Mouse (Mus musculus) CH12.LX (cell line): ENCODE data around the gene Atp13a2. TPM values are rescaled to one million over a fixed set of nuclear protein-coding genes. Genes with fewer than 3 reads are reported as not detected.

Source experiments
- DNase-seq: peaks from one replicate; pipeline ENCODE4 v3.0.0-alpha.2; 2013; ENCODE audit errors: extremely low read depth
- H3K27ac ChIP-seq: 2 replicates; pipeline ENCODE4 v1.5.1; 2012; ENCODE audit warnings: low read depth, mild to moderate bottlenecking, control low read depth, moderate library complexity; ENCODE audit not compliant: insufficient read depth
- H3K27me3 ChIP-seq: replicated peaks from 2 replicates; pipeline ENCODE3; 2012; ENCODE audit warnings: inconsistent platforms
- H3K36me3 ChIP-seq, 2 experiments: replicated peaks in 1 of 2; 2 replicates each; pipeline versions ENCODE3 to v1.6.1; 2012; ENCODE audit warnings: inconsistent platforms in 1 of 2, low read length in 1 of 2, mild to moderate bottlenecking in 1 of 2, mixed read lengths in 1 of 2, moderate library complexity in 1 of 2; ENCODE audit not compliant: control insufficient read depth in 1 of 2, insufficient read depth in 1 of 2
- H3K4me1 ChIP-seq, 2 experiments: 2 replicates each; pipeline ENCODE4 v1.6.1; 2012; ENCODE audit warnings: inconsistent platforms in 1 of 2, moderate library complexity in 1 of 2; ENCODE audit not compliant: insufficient read depth in 2 of 2, control insufficient read depth in 1 of 2
- H3K4me2 ChIP-seq: 2 replicates; pipeline ENCODE4 v1.6.1; 2012; ENCODE audit warnings: low read depth, mild to moderate bottlenecking, control low read depth; ENCODE audit not compliant: poor library complexity, insufficient read depth, severe bottlenecking
- H3K4me3 ChIP-seq, 3 experiments: fragments of 150-350 bp in 1 of 3; sonication (generic) in 1 of 3; replicated peaks in 1 of 3; 2 replicates each; pipeline versions ENCODE3 to v1.5.1; 2011 to 2012; ENCODE audit warnings: low read depth in 2 of 3, low read length in 2 of 3, mild to moderate bottlenecking in 2 of 3, moderate library complexity in 2 of 3, control low read depth in 1 of 3, improper control_type of control experiment in 1 of 3, inconsistent platforms in 1 of 3, mixed read lengths in 1 of 3; ENCODE audit not compliant: poor library complexity in 1 of 3
- H3K79me2 ChIP-seq: replicated peaks from 2 replicates; pipeline ENCODE4 v1.6.1; 2012; ENCODE audit warnings: mild to moderate bottlenecking, moderate library complexity; ENCODE audit not compliant: control insufficient read depth, poor library complexity, insufficient read depth, severe bottlenecking; ENCODE audit errors: extremely low read depth
- H3K9ac ChIP-seq: 2 replicates; pipeline ENCODE4 v1.6.1; 2012; ENCODE audit warnings: low read depth, mild to moderate bottlenecking, control low read depth, moderate library complexity; ENCODE audit not compliant: insufficient read depth
- H3K9me3 ChIP-seq: replicated peaks from 2 replicates; pipeline ENCODE3; 2012; ENCODE audit warnings: low read length, inconsistent platforms, mixed read lengths
- BHLHE40 ChIP-seq: IDR thresholded peaks from 2 replicates; pipeline ENCODE4 v1.6.1; 2011; ENCODE audit warnings: mild to moderate bottlenecking, low read depth, low read length, improper control_type of control experiment
- CHD2 ChIP-seq: IDR thresholded peaks from 2 replicates; pipeline ENCODE4 v1.6.1; 2011; ENCODE audit warnings: low read length, improper control_type of control experiment
- CTCF ChIP-seq, 2 experiments: IDR thresholded peaks in 1 of 2; conservative IDR thresholded peaks in 1 of 2; 2 replicates each; pipeline ENCODE4 v1.5.1; 2011 to 2012; ENCODE audit warnings: low read depth in 2 of 2, low read length in 2 of 2, improper control_type of control experiment in 1 of 2, inconsistent platforms in 1 of 2, mild to moderate bottlenecking in 1 of 2, moderate library complexity in 1 of 2
- EP300 ChIP-seq: IDR thresholded peaks from 2 replicates; pipeline ENCODE4 v1.6.1; 2011; ENCODE audit warnings: low read length, improper control_type of control experiment
- JUN ChIP-seq: IDR thresholded peaks from 2 replicates; pipeline ENCODE4 v1.6.1; 2011; ENCODE audit warnings: low read depth, mild to moderate bottlenecking, low read length, improper control_type of control experiment, moderate library complexity; ENCODE audit not compliant: insufficient read depth
- JUND ChIP-seq: conservative IDR thresholded peaks from 2 replicates; pipeline ENCODE4 v1.6.1; 2011; ENCODE audit warnings: low read depth, low read length, improper control_type of control experiment
- MAX ChIP-seq: IDR thresholded peaks from 2 replicates; pipeline ENCODE4 v1.6.1; 2011; ENCODE audit warnings: low read length, improper control_type of control experiment
- MEF2A ChIP-seq: IDR thresholded peaks from 2 replicates; pipeline ENCODE4 v1.6.1; 2014; ENCODE audit warnings: low read depth, mild to moderate bottlenecking, inconsistent platforms, low read length, improper control_type of control experiment, borderline replicate concordance
- MYC ChIP-seq: IDR thresholded peaks from 2 replicates; pipeline ENCODE4 v1.6.1; 2011; ENCODE audit warnings: low read depth, mild to moderate bottlenecking, improper control_type of control experiment, low read length
- NRF1 ChIP-seq: IDR thresholded peaks from 2 replicates; pipeline ENCODE4 v1.6.1; 2014; ENCODE audit warnings: low read depth, mild to moderate bottlenecking, inconsistent platforms, low read length, improper control_type of control experiment, moderate library complexity
- PAX5 ChIP-seq: IDR thresholded peaks from 2 replicates; pipeline ENCODE4 v1.6.1; 2012; ENCODE audit warnings: low read length, inconsistent platforms, mixed read lengths
- POLR2A ChIP-seq: IDR thresholded peaks from 2 replicates; pipeline ENCODE4 v1.6.1; 2011; ENCODE audit warnings: low read depth, mild to moderate bottlenecking, improper control_type of control experiment, low read length
- SIN3A ChIP-seq: IDR thresholded peaks from 2 replicates; pipeline ENCODE4 v1.6.1; 2012; ENCODE audit warnings: low read length, improper control_type of control experiment, inconsistent platforms
- TBP ChIP-seq: conservative IDR thresholded peaks from 2 replicates; pipeline ENCODE4 v1.6.1; 2011; ENCODE audit warnings: low read depth, low read length, improper control_type of control experiment
- USF1 ChIP-seq: IDR thresholded peaks from 2 replicates; pipeline ENCODE4 v1.6.1; 2014; ENCODE audit warnings: low read depth, mild to moderate bottlenecking, inconsistent platforms, low read length, improper control_type of control experiment
- ZKSCAN1 ChIP-seq: IDR thresholded peaks from 2 replicates; pipeline ENCODE4 v1.6.1; 2012; ENCODE audit warnings: low read depth, inconsistent platforms, low read length, improper control_type of control experiment, borderline replicate concordance
- ZNF384 ChIP-seq: IDR thresholded peaks from 2 replicates; pipeline ENCODE4 v1.6.1; 2012; ENCODE audit warnings: low read depth, low read length, improper control_type of control experiment, inconsistent platforms
- dilution Hi-C: fragments of 300-500 bp; cut with MboI; formaldehyde crosslinking; loops from 2 replicates; pipeline ENCODE4 v1.14.3; 2020; ENCODE audit warnings: low sequenced_read_pairs; ENCODE audit not compliant: extremely low pct_unique_long_range_greater_than_20kb, extremely low pct_ligation_motif_present
- in situ Hi-C: fragments of 300-500 bp; cut with MboI; formaldehyde crosslinking; loops from 3 replicates; pipeline ENCODE4 v1.14.3; 2019; ENCODE audit warnings: low sequenced_read_pairs, low pct_ligation_motif_present, low pct_unique_long_range_greater_than_20kb, mixed read lengths
- polyA plus RNA-seq: library from polyadenylated mRNA; unstranded; fragments of >175 nt; gene quantifications from 2 replicates; pipeline ENCODE4 v1.2.1, GENCODE M21; 2012; ENCODE audit warnings: low read depth; ENCODE audit not compliant: insufficient read length
- total RNA-seq, 2 experiments: library from RNA; depleted of rRNA; stranded (reverse); fragments of 300-350 nt in 1 of 2; fragments of >200 nt in 1 of 2; gene quantifications; 2 replicates each; pipeline ENCODE4 v1.2.3; 2012 to 2014

The Atp13a2 gene
- total and polyA plus RNA-seq, 3 experiments: 22.2 to 54.7 (median 48.5) TPM

- in situ Hi-C loops: no loop called here
- Histone ChIP-seq H3K9me3 (no peaks in the 10 kb centered on the region), H3K79me2 (no peaks in the 10 kb centered on the region), H3K27me3 (no peaks in the 10 kb centered on the region)
- TF ChIP-seq TBP (no peak), JUND (no peak), MEF2A (no peak), EP300 (no peak), CTCF (conservative IDR thresholded peaks at IDR 0.05 in 1 of 2, IDR thresholded peaks at IDR 0.05 in 1 of 2; ENCODE audit: low read depth in 2 of 2, low read length in 2 of 2) (no peak), NRF1 (no peak), MAX (no peak), MYC (no peak), CHD2 (no peak), SIN3A (no peak), BHLHE40 (no peak), ZKSCAN1 (no peak), ZNF384 (no peak), USF1 (no peak)
- TF ChIP-seq, all 38 proteins: peak for 0
- no peak overlapping the region for H3K9ac ChIP-seq
- peaks cover 4 to 21% of the 10 kb centered on the region in 2 experiments for H3K4me1 ChIP-seq
- no peak overlapping the region for H3K27ac ChIP-seq
- no peak for DNase-seq
- H3K4me2 ChIP-seq: no peak overlapping the region
- dilution Hi-C loops: no loop called here
- peaks cover 0 to 45% of the 10 kb centered on the region in 2 experiments for H3K36me3 ChIP-seq
- H3K4me3 ChIP-seq: no peak overlapping the region
Observed at GRCm38 (mm10) chr4:141052442-141052841, 65.8 kb downstream of the Atp13a2 start.

DNA sequence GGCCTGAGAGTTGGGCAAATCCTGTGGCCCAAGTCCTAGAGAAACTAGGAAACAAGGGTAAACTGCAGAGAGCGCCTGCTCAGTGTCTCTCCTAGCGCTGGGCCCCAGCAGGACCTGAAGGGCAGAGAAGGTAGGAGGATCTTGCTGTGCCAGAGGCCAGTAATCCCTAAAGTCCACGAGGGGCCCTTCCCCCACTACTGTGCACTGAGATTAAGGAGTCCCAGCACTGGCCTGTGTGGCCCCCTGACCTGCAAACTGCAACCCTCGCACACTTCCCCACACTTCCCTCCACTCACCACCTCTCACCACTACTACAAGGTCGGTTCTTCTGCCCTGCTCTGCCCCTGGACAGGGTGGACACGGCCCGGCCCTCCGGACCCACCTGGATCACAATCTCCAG, 66.5 kb downstream of the Atp13a2 start:
- no peaks in the 10 kb centered on the region for H3K9me3 ChIP-seq
- peaks cover 4 to 21% of the 10 kb centered on the region in 2 experiments for H3K4me1 ChIP-seq
- dilution Hi-C loops: no loop called here
- no peak for DNase-seq
- no peak overlapping the region for H3K9ac ChIP-seq
- no peak overlapping the region for H3K27ac ChIP-seq
- peaks cover 0 to 49% of the 10 kb centered on the region in 2 experiments for H3K36me3 ChIP-seq
- TF ChIP-seq JUND: no peak
- in situ Hi-C loops: no loop called here
- no peaks in the 10 kb centered on the region for H3K79me2 ChIP-seq
- no peak overlapping the region for H3K4me3 ChIP-seq
- H3K4me2 ChIP-seq: no peak overlapping the region
- H3K27me3 ChIP-seq: no peaks in the 10 kb centered on the region

DNA sequence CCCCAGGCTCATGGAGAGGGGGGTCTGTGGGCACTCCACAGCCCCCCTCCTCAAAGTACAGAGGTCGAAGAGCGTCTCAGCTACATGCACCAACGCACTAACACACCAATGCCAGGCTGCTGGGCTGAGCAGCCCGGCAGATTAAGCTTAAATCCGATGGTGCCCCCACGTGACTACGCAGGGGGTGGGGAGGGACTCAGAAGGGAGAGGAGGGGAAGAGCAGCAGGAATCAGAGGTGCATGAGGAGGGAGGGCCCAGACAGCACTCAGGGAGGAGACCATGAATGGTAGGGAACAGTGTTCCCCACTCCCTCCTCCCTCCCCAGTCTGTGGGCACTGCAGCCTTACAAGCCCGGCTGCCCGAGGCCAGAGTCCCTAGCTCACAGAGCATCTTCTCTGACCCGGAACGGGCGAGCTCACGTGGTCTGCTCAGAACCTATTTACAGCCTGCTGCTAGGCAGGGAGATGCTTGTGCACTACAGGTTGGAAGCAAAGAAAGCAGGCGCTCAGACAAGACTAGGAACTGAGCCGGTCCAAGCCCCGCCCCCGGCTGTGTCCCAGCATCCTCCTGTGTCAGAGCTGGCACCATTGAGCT, 67.0 kb downstream of the Atp13a2 start:
- TF ChIP-seq USF1 (no peak), NRF1 (no peak), POLR2A (no peak), JUN (no peak), SIN3A (no peak), CTCF (conservative IDR thresholded peaks at IDR 0.05 in 1 of 2, IDR thresholded peaks at IDR 0.05 in 1 of 2; ENCODE audit: low read depth in 2 of 2, low read length in 2 of 2) (no peak), PAX5 (no peak), MYC (no peak)
- Histone ChIP-seq H3K36me3 (peaks cover 0 to 47% of the 10 kb centered on the region in 2 experiments), H3K27me3 (no peaks in the 10 kb centered on the region), H3K4me1 (peaks cover 4 to 21% of the 10 kb centered on the region in 2 experiments; a peak in 3 of 4 replicates), H3K4me3 (no peak overlapping the region), H3K27ac (no peak overlapping the region), H3K4me2 (no peak overlapping the region), H3K79me2 (no peaks in the 10 kb centered on the region), H3K9ac (no peak overlapping the region), H3K9me3 (no peaks in the 10 kb centered on the region)
- peak; percentile 41 for DNase-seq
- in situ Hi-C loops (no loop called here), dilution Hi-C loops (no loop called here)
